Mouse (Mus musculus): ENCODE results near the gene Prkacb. TPM values are rescaled to one million over a fixed set of nuclear protein-coding genes. Genes with fewer than 3 reads are reported as not detected.
A peak's percentile ranks its signal among the peaks of the same experiment; 100 is the strongest.

The Prkacb gene
- 101 and 102 TPM in 2 replicates for total RNA-seq (2017)

DNA sequence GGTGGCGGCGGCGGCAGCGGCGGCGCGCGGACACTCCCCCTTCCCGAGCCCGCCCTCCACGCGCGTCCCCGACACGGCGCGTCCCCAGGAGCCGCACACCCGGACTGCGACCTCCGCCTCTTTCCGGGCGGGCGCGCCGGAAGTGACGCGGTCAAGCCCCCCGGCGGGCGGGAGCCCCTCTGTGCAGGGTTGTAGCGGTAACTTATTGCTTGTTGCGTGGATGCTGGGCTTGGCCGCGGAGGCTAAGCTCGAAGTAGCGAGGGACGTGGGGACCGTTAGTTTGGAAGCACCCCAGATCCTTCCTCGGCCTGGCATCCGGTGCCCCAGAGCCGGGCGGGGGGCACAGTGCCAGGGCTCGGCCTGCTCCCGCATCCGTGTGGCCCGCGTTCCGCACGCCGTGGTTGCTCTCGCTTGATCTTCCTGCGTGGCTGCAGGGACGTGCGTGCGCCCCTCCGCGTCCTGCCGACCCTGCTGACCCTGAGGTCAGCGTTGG, at the start of gene Prkacb:
Prkacb (minus strand) TSS at position 90 of the 493 bp plus-strand sequence.
- peak; percentile 84 for ATAC-seq (replicated peaks; ENCODE audit: low read depth, poor library complexity, severe bottlenecking)

DNA sequence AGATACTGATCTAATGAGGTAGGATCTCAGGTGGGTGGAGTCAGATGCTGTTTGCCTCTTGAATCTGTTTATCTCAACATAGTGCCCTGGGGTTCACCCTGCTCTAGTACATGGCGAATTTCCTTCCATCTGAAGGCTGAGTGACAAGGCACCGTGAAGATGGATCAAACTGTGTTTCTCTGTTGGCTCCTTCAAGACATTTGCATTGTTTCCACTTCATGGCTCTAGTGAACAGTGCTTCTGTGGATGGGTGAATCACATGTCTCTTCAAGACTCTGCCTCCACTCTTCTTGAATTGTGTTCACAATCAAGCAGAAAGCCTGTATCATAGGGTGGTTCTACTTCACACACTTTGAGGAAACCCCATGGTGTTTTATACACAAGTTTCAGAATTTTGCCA, 47.5 kb upstream of the Prkacb start:
- no peak for ATAC-seq (replicated peaks; ENCODE audit: low read depth, poor library complexity, severe bottlenecking)

DNA sequence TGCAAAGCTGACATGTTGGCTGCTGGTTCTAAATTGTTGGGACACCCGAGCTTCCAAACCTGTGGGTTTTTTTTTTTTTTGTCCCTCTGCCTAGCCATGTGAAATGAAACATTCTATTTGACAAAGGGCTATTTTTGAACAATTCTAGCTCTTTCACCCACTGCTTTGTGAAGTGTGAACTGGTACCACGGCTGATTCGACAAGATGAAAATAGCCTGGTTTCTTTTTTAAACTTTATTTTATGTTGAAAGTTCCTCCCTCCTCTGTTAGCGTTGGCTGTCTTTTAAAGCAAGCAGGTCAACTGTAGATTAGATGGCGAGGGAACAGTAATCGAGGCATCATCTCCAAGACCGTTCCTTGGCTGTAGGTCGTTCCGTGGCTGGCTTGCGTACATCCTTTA, 44.6 kb upstream of the Prkacb start:
- no peak for ATAC-seq (replicated peaks; ENCODE audit: low read depth, poor library complexity, severe bottlenecking)

DNA sequence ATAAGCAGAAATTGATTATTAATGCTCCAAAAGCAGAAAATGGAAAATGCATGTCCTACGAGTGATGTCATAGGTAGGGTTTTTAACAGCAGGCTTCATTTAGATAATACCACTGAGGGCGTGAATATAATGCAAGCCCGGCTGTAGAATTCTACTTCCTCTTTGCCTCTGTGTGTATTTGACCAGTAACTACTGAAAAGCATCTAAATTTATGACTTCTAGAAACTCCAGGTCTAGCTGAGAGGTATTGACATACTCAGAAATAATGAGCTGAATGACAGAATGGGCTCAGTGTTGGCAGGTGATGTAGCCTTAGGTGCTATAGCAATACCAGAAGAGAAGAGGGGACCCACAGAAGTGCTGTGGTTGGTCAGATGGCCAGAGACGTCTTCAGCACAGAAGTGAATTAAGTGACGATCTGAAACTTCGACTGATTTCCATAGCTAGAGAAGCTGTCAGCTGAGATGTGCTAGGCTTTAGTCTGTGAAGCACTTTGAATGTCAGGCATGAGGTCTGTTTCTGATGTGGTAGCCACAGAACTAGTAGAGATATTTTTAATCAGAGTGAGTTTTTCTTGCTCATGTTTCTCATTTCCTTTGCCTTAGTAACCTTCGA, 41.8 kb upstream of the Prkacb start:
- ATAC-seq (replicated peaks; ENCODE audit: low read depth, poor library complexity, severe bottlenecking): no peak

DNA sequence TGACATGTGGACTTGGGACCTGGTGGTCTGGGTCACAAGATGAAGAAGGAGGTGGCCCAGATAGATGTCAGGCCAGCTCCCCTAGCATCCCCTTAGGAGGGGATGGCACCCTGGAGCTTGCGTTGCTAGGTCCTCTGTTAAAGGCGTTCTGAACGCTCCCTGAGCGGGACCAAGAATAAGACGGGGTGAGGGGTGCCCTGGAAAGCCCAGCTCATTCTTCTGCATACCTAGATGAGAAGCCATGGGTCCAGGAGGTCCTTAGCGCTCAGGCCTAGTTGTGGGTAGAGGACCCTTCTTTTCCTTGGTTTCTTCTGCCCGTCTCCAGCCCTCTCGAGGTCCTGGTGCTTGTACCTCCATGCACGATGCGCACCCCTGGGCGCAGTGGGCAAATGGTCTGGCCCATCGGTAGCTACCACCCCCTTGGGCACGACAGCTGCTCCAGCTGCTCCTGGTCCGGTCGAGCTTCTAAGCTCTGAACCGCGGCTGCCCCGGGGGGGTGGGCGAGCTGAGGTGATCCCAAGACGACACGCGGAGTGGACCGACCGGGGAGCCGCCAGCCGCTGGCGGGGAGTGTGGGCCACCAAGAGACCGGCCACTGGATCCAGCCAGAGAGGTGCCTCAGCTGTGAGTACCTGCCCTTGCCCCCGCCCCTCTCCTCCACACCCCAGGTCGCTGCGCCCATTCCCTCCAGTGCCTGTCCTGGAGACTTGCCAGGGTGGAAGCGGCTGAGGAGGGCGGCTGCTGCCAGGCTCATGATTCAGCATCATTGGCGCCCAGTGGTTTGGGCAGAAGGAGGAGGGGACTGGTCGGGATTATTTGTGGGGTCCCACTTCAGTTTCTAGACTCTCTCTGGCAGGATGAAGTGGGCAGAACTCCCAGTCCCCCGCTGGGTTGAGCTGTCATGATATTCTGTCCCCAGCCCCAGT, 39.4 kb upstream of the Prkacb start, which contains the start of gene Ttll7:
Ttll7 (plus strand) TSS at position 402 of the 926 bp plus-strand sequence.
- ATAC-seq (replicated peaks; ENCODE audit: low read depth, poor library complexity, severe bottlenecking): peak; percentile 98

DNA sequence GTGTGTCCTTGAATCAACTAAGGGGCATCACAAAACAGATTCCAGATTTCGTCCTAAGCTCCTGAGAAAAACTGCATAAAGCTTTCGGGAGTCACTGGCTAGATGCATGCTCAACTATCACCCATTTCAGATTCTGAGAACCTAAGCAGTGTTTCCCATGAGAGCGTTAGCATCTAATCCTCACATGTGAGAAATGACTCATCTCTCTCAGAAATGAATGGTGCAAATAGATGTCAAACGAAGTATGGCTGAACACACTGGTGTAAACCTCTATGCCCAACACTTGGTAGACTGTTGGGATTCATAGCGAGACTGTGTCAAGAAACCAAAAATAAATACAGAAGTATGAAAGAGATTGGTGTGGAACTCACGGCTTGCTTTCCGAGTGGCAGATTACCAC, 36.6 kb upstream of the Prkacb start:
- ATAC-seq (replicated peaks; ENCODE audit: low read depth, poor library complexity, severe bottlenecking): no peak

DNA sequence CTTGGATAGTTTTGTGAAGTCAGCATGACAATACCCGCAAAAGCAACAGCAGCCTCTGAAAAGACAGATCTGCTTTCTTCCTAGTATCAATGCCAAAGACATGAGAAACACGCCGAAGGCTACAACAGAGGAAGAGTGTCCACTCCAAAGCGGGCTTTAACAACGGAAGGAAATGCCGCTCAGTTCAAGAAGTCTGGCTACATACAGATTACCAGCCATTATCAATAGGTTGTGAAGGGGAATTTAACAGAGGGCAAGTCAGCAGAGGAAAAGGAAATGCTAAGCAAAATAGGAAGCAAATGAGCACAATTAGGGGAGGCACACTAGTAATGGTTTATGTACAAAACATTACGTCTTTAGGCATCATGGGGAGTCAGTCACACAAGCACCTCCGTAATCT, 35.3 kb upstream of the Prkacb start:
- no peak for ATAC-seq (replicated peaks; ENCODE audit: low read depth, poor library complexity, severe bottlenecking)

DNA sequence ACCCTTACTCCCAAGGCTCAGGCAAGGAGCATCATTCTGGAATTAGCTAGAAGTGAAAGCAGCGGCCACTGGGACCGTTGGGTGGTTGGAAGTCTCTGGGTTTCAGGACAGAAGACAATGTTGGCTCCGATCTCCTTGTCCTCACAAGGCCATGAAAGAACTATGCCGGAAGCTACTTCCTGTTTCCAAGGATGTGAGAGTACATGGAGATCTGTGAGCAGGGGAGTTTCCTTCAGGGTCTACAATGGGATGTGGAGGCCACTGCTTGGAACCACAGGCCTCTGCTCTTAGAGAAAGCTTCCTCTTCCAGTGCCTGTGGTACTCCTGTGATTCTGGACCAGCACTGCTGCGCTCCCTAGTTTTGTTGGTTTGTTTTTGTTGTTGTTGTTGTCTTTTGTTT, 33.4 kb upstream of the Prkacb start:
- ATAC-seq (replicated peaks; ENCODE audit: low read depth, poor library complexity, severe bottlenecking): no peak

DNA sequence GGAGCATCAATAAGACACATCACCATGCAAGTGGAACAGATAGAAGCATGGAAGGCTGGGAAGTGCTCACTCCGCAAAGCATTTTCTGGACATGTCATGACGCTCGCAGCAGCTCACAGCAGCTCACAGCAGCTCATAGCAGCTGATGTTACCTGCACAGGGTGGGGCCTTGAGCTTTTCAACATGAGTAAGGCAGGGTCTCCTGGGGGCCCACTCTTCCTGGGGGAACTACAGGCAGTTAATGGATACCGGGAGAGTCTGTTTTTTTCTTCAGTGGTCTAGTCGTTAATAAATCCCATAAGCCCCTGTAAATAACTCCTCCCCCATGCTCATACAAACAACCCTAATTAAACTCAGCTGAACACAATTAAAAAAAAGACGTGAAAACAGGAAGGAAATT, 30.7 kb upstream of the Prkacb start:
- ATAC-seq (replicated peaks; ENCODE audit: low read depth, poor library complexity, severe bottlenecking): no peak

DNA sequence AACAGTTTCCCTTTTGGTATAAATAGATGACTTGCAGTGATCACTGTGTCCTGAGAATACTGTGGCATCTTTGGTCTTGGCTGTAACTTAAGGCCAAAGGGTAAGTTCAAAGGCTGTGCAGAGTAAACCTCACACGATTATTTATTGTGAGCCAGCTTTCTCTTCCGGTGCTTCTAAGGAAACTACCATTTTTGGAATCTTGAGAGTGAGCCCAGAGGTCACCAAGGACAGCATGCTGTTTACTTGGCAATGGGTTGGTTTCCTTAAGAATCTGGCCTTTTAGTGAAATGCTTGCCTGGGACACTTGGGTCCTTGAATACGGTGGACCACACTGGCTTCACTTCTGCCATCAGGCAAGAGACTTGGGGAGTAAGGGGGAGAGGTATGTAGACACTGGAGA, 30.0 kb upstream of the Prkacb start:
- no peak for ATAC-seq (replicated peaks; ENCODE audit: low read depth, poor library complexity, severe bottlenecking)

DNA sequence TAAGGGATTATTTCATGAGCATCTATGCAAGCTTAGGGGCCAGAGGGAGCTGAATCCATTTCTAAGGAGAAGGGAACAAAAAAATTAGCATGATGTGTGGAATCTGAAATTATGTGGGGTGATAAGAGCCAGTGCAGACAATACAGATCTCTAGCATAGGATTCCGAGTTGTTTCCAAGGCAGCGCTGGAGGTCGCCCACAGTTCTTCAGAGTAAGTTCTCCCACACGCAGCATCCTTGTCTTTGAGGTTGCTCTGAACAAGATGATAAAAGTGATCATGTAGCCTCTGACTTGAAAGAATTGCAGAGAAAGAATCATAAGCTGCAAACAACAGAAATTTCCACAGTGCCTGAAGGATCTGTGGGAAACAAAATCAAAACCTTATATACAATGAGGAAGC, 7.9 kb upstream of the Prkacb start:
- ATAC-seq (replicated peaks; ENCODE audit: low read depth, poor library complexity, severe bottlenecking): no peak

DNA sequence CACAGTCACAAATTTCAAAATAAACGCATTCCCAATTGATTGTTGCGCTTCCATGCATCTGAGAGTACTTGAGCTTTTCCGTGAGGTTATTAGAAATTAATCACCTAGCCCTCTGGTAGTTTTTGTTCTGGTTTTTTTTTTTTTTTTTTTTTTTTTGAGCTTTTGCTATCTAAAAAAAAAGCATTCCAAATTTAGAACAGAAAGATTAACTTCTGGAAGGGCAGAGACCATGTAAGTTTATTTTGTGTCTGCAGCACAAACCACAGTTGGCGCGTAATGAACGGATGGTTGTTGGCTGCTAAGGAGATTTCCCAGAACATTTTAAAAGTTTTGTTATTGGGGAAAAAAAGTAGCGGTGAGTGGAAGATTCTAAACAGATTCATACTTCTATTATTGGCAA, 834 bp upstream of the Prkacb start:
- ATAC-seq (replicated peaks; ENCODE audit: low read depth, poor library complexity, severe bottlenecking): no peak

DNA sequence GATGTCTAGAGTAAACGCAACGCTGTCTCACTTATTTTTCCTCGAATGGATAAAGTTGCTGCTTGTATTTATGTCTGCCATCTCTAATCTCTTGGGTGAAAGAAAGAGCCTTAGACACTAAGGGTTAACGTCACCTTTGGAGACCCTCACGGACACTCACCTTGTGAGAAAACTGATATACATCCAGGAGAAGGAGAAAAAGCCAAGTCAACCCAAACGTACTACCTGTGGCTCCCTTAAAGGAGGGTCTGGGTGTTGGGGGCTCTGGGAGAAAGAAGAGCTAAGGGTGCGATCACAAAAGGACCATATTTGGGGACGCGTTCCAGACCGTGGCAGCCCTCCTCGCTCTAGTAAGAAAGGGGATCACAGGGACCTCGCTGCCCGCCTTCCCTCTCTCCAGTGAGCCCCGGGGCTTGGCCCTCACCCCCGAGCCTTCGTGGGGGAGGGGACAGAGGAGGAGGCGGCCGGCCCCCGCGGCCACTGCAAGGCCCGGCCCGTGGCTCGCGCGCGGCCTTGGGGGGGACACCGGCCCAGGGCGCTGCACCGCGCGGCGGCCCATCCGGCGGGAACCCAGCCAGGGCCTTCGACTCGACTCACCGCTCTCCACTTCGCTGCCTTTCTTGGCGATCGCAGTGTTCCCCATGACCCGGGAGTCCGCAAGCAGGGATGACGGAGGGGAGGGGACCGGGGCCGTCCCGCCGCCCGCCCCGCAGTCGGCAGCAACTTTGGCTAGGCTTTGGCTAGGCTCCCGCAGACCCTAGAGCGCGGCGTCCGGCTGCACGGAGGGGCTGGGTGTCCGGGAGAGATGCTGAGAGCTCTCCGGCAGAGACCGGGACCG, 530 bp downstream of the Prkacb start:
- peak; percentile 19 for ATAC-seq (replicated peaks; ENCODE audit: low read depth, poor library complexity, severe bottlenecking)

DNA sequence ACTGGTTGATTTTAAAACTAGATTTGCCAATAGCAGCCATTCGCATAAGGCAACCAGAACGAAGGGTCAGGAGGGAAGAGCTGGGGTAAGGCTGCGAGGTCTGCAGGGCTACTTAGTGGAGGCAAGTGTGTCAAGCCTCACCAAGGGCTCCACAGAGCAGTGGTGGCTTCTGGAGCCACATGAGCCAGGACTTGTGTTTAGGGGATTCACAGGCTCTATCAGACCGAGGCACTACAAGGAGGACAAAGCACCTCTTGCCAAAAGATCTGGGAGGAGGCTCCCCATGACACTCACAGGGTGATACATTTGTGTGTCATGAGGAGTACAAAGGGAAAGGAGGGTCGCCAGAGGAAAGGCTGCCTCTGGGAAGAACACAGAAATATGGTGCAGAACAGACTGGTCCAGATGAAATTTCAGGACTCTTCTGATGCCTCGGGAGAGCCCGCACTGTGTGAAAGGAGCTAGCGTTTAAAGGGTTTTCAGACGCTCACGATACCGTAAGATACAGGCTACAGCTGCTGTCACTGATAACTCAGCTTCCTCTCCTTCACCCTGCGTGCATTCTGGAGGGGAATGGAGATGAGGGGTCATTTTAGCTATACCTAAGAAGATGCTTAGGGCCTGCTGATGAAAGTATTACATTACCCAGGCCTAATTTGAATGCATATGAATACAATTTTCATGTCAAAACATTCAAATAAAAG, 19.1 kb downstream of the Prkacb start:
- ATAC-seq (replicated peaks; ENCODE audit: low read depth, poor library complexity, severe bottlenecking): peak; percentile 36; the same call in 1 of the 2 replicates

DNA sequence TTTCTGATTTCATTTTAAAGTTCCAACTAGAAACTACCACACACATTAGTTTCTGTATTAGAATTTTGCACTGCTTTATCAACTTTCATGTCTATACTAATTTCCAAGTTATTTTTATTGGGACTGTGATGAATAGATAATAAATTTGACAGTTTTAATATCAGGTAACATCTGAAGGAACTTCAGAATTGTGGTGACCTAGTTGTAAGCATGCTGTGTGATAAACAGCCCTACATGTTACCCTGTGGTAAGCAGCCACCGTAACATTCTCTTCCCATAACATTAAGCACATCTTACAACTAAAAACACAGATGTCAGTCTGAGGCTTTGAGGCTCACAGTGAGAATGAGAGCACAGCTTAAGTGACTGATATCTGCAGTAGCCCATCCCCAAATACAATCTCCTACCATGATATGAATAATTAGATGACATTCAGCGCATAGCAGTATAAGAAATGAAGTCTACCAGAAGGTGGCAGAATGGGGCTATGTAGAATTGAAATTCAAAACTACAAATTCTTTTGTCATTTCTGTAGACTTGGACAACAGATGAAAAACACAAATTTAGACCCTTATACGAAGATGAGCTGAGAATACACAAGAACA, 20.5 kb downstream of the Prkacb start:
- peak; percentile 72 for ATAC-seq (replicated peaks; ENCODE audit: low read depth, poor library complexity, severe bottlenecking)

DNA sequence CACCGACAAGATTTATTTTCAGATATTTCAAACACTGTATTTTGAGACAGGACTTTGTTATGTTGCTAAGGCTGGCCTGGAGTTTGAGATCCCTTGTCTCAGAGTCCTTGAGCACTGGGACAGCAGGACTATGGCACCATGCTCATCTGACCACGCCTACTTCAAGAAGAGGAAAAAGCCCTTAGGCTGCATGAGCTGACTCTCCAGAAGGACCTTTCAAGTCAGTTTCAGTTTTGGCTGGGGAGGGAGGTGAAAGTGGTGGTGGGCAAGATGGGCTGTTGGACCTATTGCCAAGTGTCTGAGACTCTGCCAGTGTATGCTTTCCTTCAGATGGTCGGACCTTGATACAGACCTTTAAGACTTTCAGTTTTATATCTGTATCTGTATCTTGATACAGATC, 28.6 kb downstream of the Prkacb start:
- peak; percentile 51 for ATAC-seq (replicated peaks; ENCODE audit: low read depth, poor library complexity, severe bottlenecking)

DNA sequence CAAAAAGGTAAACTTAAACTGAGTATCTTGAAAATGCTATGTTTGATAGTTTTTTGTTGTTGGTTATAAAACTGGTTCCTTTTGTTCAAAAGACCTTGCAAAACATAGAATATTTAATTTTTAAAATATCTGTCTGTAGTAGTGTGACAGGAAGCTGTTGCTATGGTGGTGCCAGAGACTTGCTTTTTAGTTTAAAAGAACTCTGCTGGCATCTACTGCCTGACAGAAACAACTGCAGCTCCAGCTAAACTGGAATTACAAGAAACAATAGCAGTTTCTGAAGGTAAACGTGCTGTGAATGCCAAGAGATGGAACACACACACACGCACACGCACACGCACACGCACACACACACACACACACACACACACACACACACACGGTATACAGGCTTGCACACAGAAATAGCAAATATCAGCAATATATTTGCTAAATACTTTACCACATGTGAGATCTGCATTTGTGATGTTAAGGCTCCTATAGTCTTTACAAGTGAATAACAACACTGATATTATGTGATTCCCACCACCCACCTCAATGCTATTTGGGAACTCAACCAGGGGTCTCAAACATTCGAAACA, 29.1 kb downstream of the Prkacb start:
- ATAC-seq (replicated peaks; ENCODE audit: low read depth, poor library complexity, severe bottlenecking): peak; percentile 64; the same call in 1 of the 2 replicates

DNA sequence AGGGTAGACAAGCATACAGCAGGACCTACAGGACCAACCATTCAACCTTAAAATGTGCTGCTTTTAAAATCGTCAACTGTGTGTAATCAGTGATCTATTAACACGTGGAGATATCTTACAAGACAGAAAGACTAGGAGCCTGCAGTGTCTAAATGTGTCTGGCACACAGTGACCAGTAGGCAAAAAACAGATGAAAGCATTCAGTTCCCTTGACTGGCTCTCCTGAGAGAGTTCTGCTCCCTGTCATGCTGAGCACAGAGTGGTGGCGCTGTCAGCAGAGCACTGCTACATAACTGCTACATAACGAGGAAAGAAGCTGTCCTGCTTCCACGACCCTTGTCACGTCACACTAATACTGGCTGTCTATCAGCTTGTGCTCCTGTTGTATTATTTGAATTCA, 30.2 kb downstream of the Prkacb start:
- ATAC-seq (replicated peaks; ENCODE audit: low read depth, poor library complexity, severe bottlenecking): no peak

DNA sequence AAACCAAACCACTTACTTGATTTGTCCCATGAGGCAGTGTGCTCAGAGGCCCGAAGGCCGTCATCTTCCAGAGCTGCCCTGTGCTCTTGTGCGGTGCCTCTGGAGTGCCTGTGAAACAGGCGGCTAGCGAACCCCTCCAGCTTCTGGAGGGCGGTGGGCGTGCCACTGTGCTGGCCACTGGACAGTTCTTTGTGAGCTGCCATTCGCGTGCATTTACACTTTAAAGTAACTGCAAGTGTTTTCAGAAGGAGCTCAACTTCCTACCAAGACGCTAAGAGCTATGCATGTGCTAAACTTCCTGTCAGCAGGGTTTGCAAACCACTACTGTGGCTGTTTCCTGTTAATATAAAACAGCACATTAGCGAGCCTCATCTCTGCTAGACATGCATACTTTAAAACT, 31.7 kb downstream of the Prkacb start:
- ATAC-seq (replicated peaks; ENCODE audit: low read depth, poor library complexity, severe bottlenecking): peak; percentile 69
